Mouse (Mus musculus) lung, postnatal 0 days (tissue): ENCODE results near the gene Ptprn2. TPM values are rescaled to one million over a fixed set of nuclear protein-coding genes. Genes with fewer than 3 reads are reported as not detected.

Experiments used
- ATAC-seq: fragments of 200-750 bp; cut with Nextera tagmentation; 2 replicates; pipeline ENCODE4 v1.8.0; 2017; ENCODE audit warnings: moderate library complexity
- DNase-seq: peaks from one replicate; pipeline ENCODE4 v3.0.0-alpha.2; 2016; ENCODE audit warnings: low spot score
- H3K27ac ChIP-seq: fragments of 300-500 bp; sonication (generic); 2 replicates; pipeline ENCODE4 v1.5.1; 2014; ENCODE audit warnings: antibody characterized with exemption, mild to moderate bottlenecking, low read length, mixed read lengths
- H3K27me3 ChIP-seq: fragments of 300-500 bp; sonication (generic); replicated peaks from 2 replicates; pipeline ENCODE4 v1.6.1; 2014; ENCODE audit warnings: low read length, mixed read lengths; ENCODE audit not compliant: insufficient read depth
- H3K36me3 ChIP-seq: fragments of 300-500 bp; sonication (generic); 2 replicates; pipeline ENCODE4 v1.6.1; 2014; ENCODE audit warnings: low read length, mixed read lengths; ENCODE audit not compliant: insufficient read depth
- H3K4me1 ChIP-seq: fragments of 300-500 bp; sonication (generic); 2 replicates; pipeline ENCODE4 v1.6.1; 2014; ENCODE audit warnings: antibody characterized with exemption, low read depth, low read length, mixed read lengths; ENCODE audit not compliant: insufficient read depth
- H3K4me2 ChIP-seq: fragments of 300-500 bp; sonication (generic); replicated peaks from 2 replicates; pipeline ENCODE4 v1.6.1; 2014; ENCODE audit warnings: low read depth, mild to moderate bottlenecking, low read length, moderate library complexity, mixed read lengths
- H3K4me3 ChIP-seq: fragments of 300-500 bp; sonication (generic); 2 replicates; pipeline ENCODE4 v1.5.1; 2014; ENCODE audit warnings: low read depth, low read length
- H3K9ac ChIP-seq: fragments of 300-500 bp; sonication (generic); replicated peaks from 2 replicates; pipeline ENCODE4 v1.6.1; 2014; ENCODE audit warnings: low read depth, mild to moderate bottlenecking
- H3K9me3 ChIP-seq: fragments of 300-500 bp; sonication (generic); 2 replicates; pipeline ENCODE4 v1.6.1; 2016; ENCODE audit warnings: low read length, mixed read lengths
- CTCF ChIP-seq: IDR thresholded peaks from 2 replicates; pipeline ENCODE4 v1.5.1; 2016; ENCODE audit warnings: antibody characterized with exemption, mild to moderate bottlenecking
- EP300 ChIP-seq: IDR thresholded peaks from 2 replicates; pipeline ENCODE4 v1.6.1; 2016; ENCODE audit warnings: antibody characterized with exemption, mild to moderate bottlenecking, control low read depth
- WGBS: fragments of 180-500 bp; shearing (Covaris S2); extraction: QIAGEN DNeasy Blood & Tissue Kit; methylation state at CpG from one replicate; pipeline ENCODE4 v1.1.7; 2014; 5-methylcytosine and 5-hydroxymethylcytosine counted together
- polyA plus RNA-seq: library from polyadenylated mRNA; unstranded; fragments of >200 nt; fragmentation: Nextera tagmentation; extraction: Ambion mirVana; gene quantifications from 2 replicates; pipeline ENCODE4 v1.2.1, GENCODE M21; 2015

Gene Ptprn2
- polyA plus RNA-seq, 1 experiment from 2014 or later = 0.24 TPM

- no peaks in the 10 kb centered on the region for H3K36me3 ChIP-seq
Observed at GRCm38 (mm10) chr12:116888856-116889255, 403.3 kb downstream of the Ptprn2 start.

GRCm38 (mm10) chr12:116892584-116892983, 407.1 kb downstream of the Ptprn2 start:
- no peak for TF ChIP-seq CTCF
- no peak for TF ChIP-seq EP300
- Histone ChIP-seq H3K4me2 (no peak overlapping the region), H3K27ac (no peak overlapping the region), H3K9me3 (no peaks in the 10 kb centered on the region), H3K9ac (no peak overlapping the region), H3K36me3 (no peaks in the 10 kb centered on the region), H3K4me3 (no peak overlapping the region), H3K4me1 (no peaks in the 10 kb centered on the region), H3K27me3 (no peaks in the 10 kb centered on the region)
- 66% methylated on average over 8 of the region's 8 CpGs for WGBS
- DNase-seq = no peak
- no peak for ATAC-seq

More at GRCm38 (mm10) chr12:116888856-116889255, 403.3 kb downstream of the Ptprn2 start:
- TF ChIP-seq CTCF (no peak), EP300 (no peak)
- no peak overlapping the region for H3K4me3 ChIP-seq
- H3K27me3 ChIP-seq = no peaks in the 10 kb centered on the region
- H3K4me1 ChIP-seq = no peaks in the 10 kb centered on the region
- H3K9ac ChIP-seq = no peak overlapping the region
- no peak overlapping the region for H3K4me2 ChIP-seq
- no peak overlapping the region for H3K27ac ChIP-seq
- 84% methylated on average over 2 of the region's 2 CpGs for WGBS
- DNase-seq (no peak), ATAC-seq (no peak)
- no peaks in the 10 kb centered on the region for H3K9me3 ChIP-seq

- TF ChIP-seq EP300 = no peak
- H3K4me2 ChIP-seq = no peak overlapping the region
- DNase-seq = no peak
- H3K36me3 ChIP-seq = no peaks in the 10 kb centered on the region
- H3K27ac ChIP-seq = no peak overlapping the region
- H3K4me3 ChIP-seq = no peak overlapping the region
- no peaks in the 10 kb centered on the region for H3K4me1 ChIP-seq
- H3K9ac ChIP-seq = no peak overlapping the region
- no peaks in the 10 kb centered on the region for H3K9me3 ChIP-seq
- WGBS = 30% methylated on average over 2 of the region's 2 CpGs
- no peaks in the 10 kb centered on the region for H3K27me3 ChIP-seq
- ATAC-seq = no peak
Observed at GRCm38 (mm10) chr12:116896651-116897050, 411.1 kb downstream of the Ptprn2 start.

GRCm38 (mm10) chr12:116901773-116902172, 416.3 kb downstream of the Ptprn2 start:
- 80% methylated on average over 3 of the region's 3 CpGs for WGBS
- DNase-seq (no peak), ATAC-seq (no peak)
- Histone ChIP-seq H3K9ac (no peak overlapping the region), H3K27ac (no peak overlapping the region), H3K27me3 (no peaks in the 10 kb centered on the region), H3K36me3 (no peaks in the 10 kb centered on the region), H3K4me3 (no peak overlapping the region), H3K4me2 (no peak overlapping the region), H3K4me1 (no peaks in the 10 kb centered on the region), H3K9me3 (no peaks in the 10 kb centered on the region)
- TF ChIP-seq EP300 = no peak
- TF ChIP-seq CTCF = no peak

- DNase-seq (no peak), ATAC-seq (no peak)
- Histone ChIP-seq H3K27me3 (no peaks in the 10 kb centered on the region), H3K9me3 (no peaks in the 10 kb centered on the region), H3K4me2 (no peak overlapping the region), H3K4me3 (no peak overlapping the region), H3K4me1 (no peaks in the 10 kb centered on the region), H3K36me3 (no peaks in the 10 kb centered on the region), H3K27ac (no peak overlapping the region), H3K9ac (no peak overlapping the region)
- no peak for TF ChIP-seq CTCF
- no peak for TF ChIP-seq EP300
- 33% methylated on average over 1 of the region's 1 CpGs for WGBS
Observed at GRCm38 (mm10) chr12:116907424-116907823, 421.9 kb downstream of the Ptprn2 start.

- Histone ChIP-seq H3K27ac (no peak overlapping the region), H3K36me3 (no peaks in the 10 kb centered on the region), H3K4me1 (no peaks in the 10 kb centered on the region), H3K4me2 (no peak overlapping the region), H3K4me3 (no peak overlapping the region), H3K27me3 (no peaks in the 10 kb centered on the region), H3K9me3 (no peaks in the 10 kb centered on the region), H3K9ac (no peak overlapping the region)
- ATAC-seq = no peak
- no peak for DNase-seq
- WGBS = 69% methylated on average over 2 of the region's 2 CpGs
- TF ChIP-seq CTCF = no peak
- no peak for TF ChIP-seq EP300
Observed at GRCm38 (mm10) chr12:116908668-116909067, 423.1 kb downstream of the Ptprn2 start.

- no peak for DNase-seq
- 13% methylated on average over 5 of the region's 5 CpGs for WGBS
- no peak for ATAC-seq
Observed at GRCm38 (mm10) chr12:116916776-116917175, 431.3 kb downstream of the Ptprn2 start.

More at GRCm38 (mm10) chr12:116916776-116917175, 431.3 kb downstream of the Ptprn2 start:
- Histone ChIP-seq H3K4me1 (no peaks in the 10 kb centered on the region), H3K9me3 (no peaks in the 10 kb centered on the region), H3K4me2 (no peak overlapping the region), H3K27ac (no peak overlapping the region), H3K36me3 (no peaks in the 10 kb centered on the region), H3K4me3 (no peak overlapping the region), H3K9ac (no peak overlapping the region), H3K27me3 (no peaks in the 10 kb centered on the region)
- TF ChIP-seq EP300 (no peak), CTCF (no peak)
